Mouse (Mus musculus) liver, embryonic 16.5 days (tissue): ENCODE measurements around the gene Otub1. TPM values are rescaled to one million over a fixed set of nuclear protein-coding genes. Genes with fewer than 3 reads are reported as not detected.
A peak's percentile ranks its signal among the peaks of the same experiment; 100 is the strongest.

Experiments
- ATAC-seq: fragments of 200-750 bp; cut with Nextera tagmentation; 2 replicates; pipeline ENCODE4 v1.8.0; 2017; ENCODE audit warnings: low read depth, mild to moderate bottlenecking, moderate number of reproducible peaks, moderate library complexity
- H3K27ac ChIP-seq: fragments of 300-500 bp; sonication (generic); 2 replicates; pipeline ENCODE4 v1.5.1; 2014; ENCODE audit warnings: mild to moderate bottlenecking, low read length
- H3K27me3 ChIP-seq: fragments of 300-500 bp; sonication (generic); 2 replicates; pipeline ENCODE4 v1.6.1; 2014; ENCODE audit warnings: low read depth, low read length, mixed read lengths; ENCODE audit not compliant: control insufficient read depth, insufficient read depth
- H3K36me3 ChIP-seq: fragments of 300-500 bp; sonication (generic); 2 replicates; pipeline ENCODE4 v1.6.1; 2014; ENCODE audit warnings: mild to moderate bottlenecking; ENCODE audit not compliant: control insufficient read depth, insufficient read depth
- H3K4me1 ChIP-seq: fragments of 300-500 bp; sonication (generic); 2 replicates; pipeline ENCODE4 v1.6.1; 2014; ENCODE audit warnings: low read depth, low read length, mixed read lengths; ENCODE audit not compliant: control insufficient read depth
- H3K4me2 ChIP-seq: fragments of 300-500 bp; sonication (generic); 2 replicates; pipeline ENCODE4 v1.6.1; 2014; ENCODE audit warnings: low read depth, low read length, mixed read lengths
- H3K4me3 ChIP-seq: fragments of 300-500 bp; sonication (generic); 2 replicates; pipeline ENCODE4 v1.5.1; 2014; ENCODE audit warnings: low read depth, mild to moderate bottlenecking, low read length
- H3K9ac ChIP-seq: fragments of 300-500 bp; sonication (generic); 2 replicates; pipeline ENCODE4 v1.6.1; 2014; ENCODE audit warnings: low read depth, low read length
- H3K9me3 ChIP-seq: fragments of 300-500 bp; sonication (generic); replicated peaks from 2 replicates; pipeline ENCODE4 v1.6.1; 2016; ENCODE audit warnings: low read length; ENCODE audit not compliant: control insufficient read depth
- WGBS: fragments of 180-500 bp; shearing (Covaris S2); extraction: QIAGEN DNeasy Blood & Tissue Kit; methylation state at CpG from one replicate; pipeline ENCODE4 v1.1.7; 2014; ENCODE audit not compliant: insufficient replicate concordance; 5-methylcytosine and 5-hydroxymethylcytosine counted together
- polyA plus RNA-seq: library from polyadenylated mRNA; unstranded; fragments of >200 nt; fragmentation: Nextera tagmentation; extraction: Ambion mirVana; gene quantifications from 2 replicates; pipeline ENCODE4 v1.2.1, GENCODE M21; 2015

Gene Otub1
- polyA plus RNA-seq, 1 experiment from 2014 or later: 50.9 TPM

- 54% methylated on average over 8 of the region's 8 CpGs for WGBS
- ATAC-seq: peak; percentile 54
Observed at GRCm38 (mm10) chr19:7234537-7235221, 28.6 kb upstream of the Otub1 start.

GRCm38 (mm10) chr19:7226511-7226914 lies 20.4 kb upstream of the Otub1 start:
- Histone ChIP-seq H3K4me2 (no peak overlapping the region), H3K36me3 (peaks cover 29% of the 10 kb centered on the region), H3K27me3 (no peaks in the 10 kb centered on the region), H3K9ac (no peak overlapping the region), H3K27ac (0 out of 2 replicates have a peak overlapping the region, but pooled peaks have one; percentile 8), H3K4me3 (no peak overlapping the region), H3K4me1 (no peaks in the 10 kb centered on the region), H3K9me3 (no peaks in the 10 kb centered on the region)
- WGBS: 49% methylated on average over 6 of the region's 6 CpGs
- 0 out of 2 replicates have a peak, but pooled peaks have one; percentile 26 for ATAC-seq

More at GRCm38 (mm10) chr19:7234537-7235221, 28.6 kb upstream of the Otub1 start:
- Histone ChIP-seq H3K4me3 (no peak overlapping the region), H3K27ac (no peak overlapping the region), H3K36me3 (peaks cover 25% of the 10 kb centered on the region), H3K9me3 (no peaks in the 10 kb centered on the region), H3K9ac (no peak overlapping the region), H3K4me2 (no peak overlapping the region), H3K27me3 (no peaks in the 10 kb centered on the region), H3K4me1 (peaks cover 6% of the 10 kb centered on the region)

- WGBS: 79% methylated on average over 9 of the region's 9 CpGs
- H3K4me2 ChIP-seq: no peak overlapping the region
- no peak overlapping the region for H3K4me3 ChIP-seq
- no peak for ATAC-seq
- no peaks in the 10 kb centered on the region for H3K4me1 ChIP-seq
- peaks cover 26% of the 10 kb centered on the region for H3K36me3 ChIP-seq
- H3K27ac ChIP-seq: no peak overlapping the region
- H3K9ac ChIP-seq: no peak overlapping the region
- H3K9me3 ChIP-seq: no peaks in the 10 kb centered on the region
- H3K27me3 ChIP-seq: no peaks in the 10 kb centered on the region
Observed at GRCm38 (mm10) chr19:7225096-7225690, 19.1 kb upstream of the Otub1 start.

- Histone ChIP-seq H3K27ac (no peak overlapping the region), H3K9ac (no peak overlapping the region), H3K9me3 (no peaks in the 10 kb centered on the region), H3K4me2 (no peak overlapping the region), H3K36me3 (peaks cover 16% of the 10 kb centered on the region), H3K27me3 (no peaks in the 10 kb centered on the region), H3K4me3 (no peak overlapping the region), H3K4me1 (no peaks in the 10 kb centered on the region)
- ATAC-seq: no peak
- WGBS: 78% methylated on average over 3 of the region's 3 CpGs
Observed at GRCm38 (mm10) chr19:7224253-7224652, 18.1 kb upstream of the Otub1 start.

- Histone ChIP-seq H3K36me3 (peaks cover 13% of the 10 kb centered on the region), H3K4me3 (no peak overlapping the region), H3K27ac (no peak overlapping the region), H3K9me3 (no peaks in the 10 kb centered on the region), H3K4me2 (no peak overlapping the region), H3K4me1 (no peaks in the 10 kb centered on the region), H3K27me3 (no peaks in the 10 kb centered on the region), H3K9ac (no peak overlapping the region)
- ATAC-seq: no peak
Observed at GRCm38 (mm10) chr19:7223488-7223887, 17.4 kb upstream of the Otub1 start.

- 77% methylated on average over 6 of the region's 6 CpGs for WGBS
Observed at GRCm38 (mm10) chr19:7222196-7222595, 16.1 kb upstream of the Otub1 start.

GRCm38 (mm10) chr19:7218753-7219152 lies 12.6 kb upstream of the Otub1 start:
- peaks cover 19% of the 10 kb centered on the region for H3K36me3 ChIP-seq
- H3K9ac ChIP-seq: no peak overlapping the region
- no peak for ATAC-seq
- no peaks in the 10 kb centered on the region for H3K9me3 ChIP-seq
- WGBS: 87% methylated on average over 5 of the region's 5 CpGs
- H3K4me3 ChIP-seq: no peak overlapping the region
- no peaks in the 10 kb centered on the region for H3K27me3 ChIP-seq
- H3K4me2 ChIP-seq: no peak overlapping the region
- peaks cover 32% of the 10 kb centered on the region for H3K4me1 ChIP-seq
- no peak overlapping the region for H3K27ac ChIP-seq

More at GRCm38 (mm10) chr19:7222196-7222595, 16.1 kb upstream of the Otub1 start:
- Histone ChIP-seq H3K27ac (no peak overlapping the region), H3K9ac (no peak overlapping the region), H3K27me3 (no peaks in the 10 kb centered on the region), H3K4me2 (no peak overlapping the region), H3K4me1 (peaks cover 6% of the 10 kb centered on the region), H3K4me3 (no peak overlapping the region), H3K36me3 (peaks cover 1% of the 10 kb centered on the region), H3K9me3 (no peaks in the 10 kb centered on the region)
- no peak for ATAC-seq

GRCm38 (mm10) chr19:7217926-7218267 lies 11.8 kb upstream of the Otub1 start:
- ATAC-seq: 0 out of 2 replicates have a peak, but pooled peaks have one; percentile 4
- peak overlapping the region; percentile 95 for H3K4me2 ChIP-seq
- H3K36me3 ChIP-seq: peaks cover 20% of the 10 kb centered on the region
- peak overlapping the region; percentile 65 for H3K9ac ChIP-seq
- H3K4me1 ChIP-seq: peaks cover 32% of the 10 kb centered on the region
- no peaks in the 10 kb centered on the region for H3K9me3 ChIP-seq
- peak overlapping the region; percentile 72 for H3K4me3 ChIP-seq
- no peaks in the 10 kb centered on the region for H3K27me3 ChIP-seq
- peak overlapping the region; percentile 53 for H3K27ac ChIP-seq
- WGBS: 4% methylated on average over 6 of the region's 6 CpGs

GRCm38 (mm10) chr19:7217162-7217925 lies 11.2 kb upstream of the Otub1 start, which contains the start of gene Cox8a:
TSS of gene Cox8a (minus strand) at chr19:7217616.
- Histone ChIP-seq H3K9me3 (no peaks in the 10 kb centered on the region), H3K27me3 (no peaks in the 10 kb centered on the region), H3K9ac (peak within 1 kb of the TSS; percentile 77), H3K4me3 (peak within 1 kb of the TSS; percentile 72), H3K4me1 (peaks cover 32% of the 10 kb centered on the region), H3K36me3 (peaks cover 20% of the 10 kb centered on the region), H3K4me2 (peak within 1 kb of the TSS; percentile 95), H3K27ac (peak within 1 kb of the TSS; percentile 78)
- WGBS: under 1% methylated on average over 50 of the region's 50 CpGs
- peak; percentile 98 for ATAC-seq
